Mouse (Mus musculus) MEL-GATA-1-ER (cell line): Measurements from ENCODE around the gene Fez2.

Experiments used
- DNase-seq: peaks from one replicate; pipeline ENCODE4 v3.0.0-alpha.2; 2012; ENCODE audit warnings: low read depth; ENCODE audit errors: extremely low read depth

Gene Fez2

GRCm38 (mm10) chr17:78408386-78408785 lies 9.6 kb downstream of the Fez2 start:
- DNase-seq = no peak

- no peak for DNase-seq
Observed at GRCm38 (mm10) chr17:78407581-78407980, 10.4 kb downstream of the Fez2 start.

DNA sequence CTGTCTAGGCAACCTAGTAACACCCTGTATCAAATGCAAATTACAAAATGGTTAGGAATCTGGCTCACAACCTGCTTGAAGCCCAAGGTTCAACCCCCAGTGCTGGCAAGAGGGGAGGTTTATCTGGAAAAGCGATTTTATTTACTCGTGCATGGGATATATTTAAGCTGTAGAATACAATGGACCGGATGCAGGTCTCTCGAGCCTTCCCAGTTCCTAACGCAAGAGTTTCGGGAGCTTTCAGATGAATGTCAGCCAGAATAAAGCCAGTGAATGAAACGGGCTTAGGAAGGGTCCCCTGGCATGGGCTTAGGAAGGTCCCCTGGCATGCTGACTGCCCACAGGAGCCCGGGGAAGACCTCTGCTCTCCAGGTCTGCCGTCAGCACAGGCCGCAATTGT lies 11.1 kb downstream of the Fez2 start:
- no peak for DNase-seq

DNA sequence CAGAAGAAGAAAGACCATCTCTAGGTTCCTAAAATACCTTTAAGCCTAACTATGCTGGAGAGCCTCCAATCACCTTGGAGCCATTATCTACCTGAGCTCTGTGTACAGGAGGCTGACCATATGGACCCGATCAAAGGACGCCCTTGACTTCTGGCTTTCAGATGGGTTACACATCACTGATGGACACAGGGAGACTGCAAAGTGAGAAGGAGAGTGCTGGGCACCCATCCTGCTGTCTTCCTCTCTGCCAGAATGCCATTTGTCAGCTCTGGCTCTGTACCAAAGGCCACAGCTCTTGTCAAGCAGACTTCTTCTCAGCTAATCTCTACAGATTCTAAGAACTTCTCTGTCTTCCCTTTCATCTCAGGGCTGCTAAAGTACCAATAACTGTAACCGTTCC lies 12.6 kb downstream of the Fez2 start:
- DNase-seq = no peak

DNA sequence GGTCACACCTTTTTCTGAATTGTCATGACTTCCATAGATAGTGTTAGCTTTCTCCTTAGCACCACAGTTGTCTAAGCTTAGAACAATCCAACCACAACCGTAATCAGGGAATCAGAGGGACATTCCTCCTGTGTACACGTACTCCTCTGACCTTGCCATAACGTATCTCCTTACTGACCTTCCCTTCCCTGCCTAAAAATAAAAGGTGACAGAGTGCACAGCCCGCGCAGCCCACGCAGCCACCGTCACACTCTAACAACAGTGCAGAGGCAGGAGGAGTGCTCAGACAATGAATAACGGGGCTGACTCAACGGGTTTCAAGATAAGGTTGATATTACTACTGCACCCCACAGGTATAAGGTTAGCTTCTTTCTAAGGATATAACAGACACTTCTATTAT lies 14.1 kb downstream of the Fez2 start:
- no peak for DNase-seq

DNA sequence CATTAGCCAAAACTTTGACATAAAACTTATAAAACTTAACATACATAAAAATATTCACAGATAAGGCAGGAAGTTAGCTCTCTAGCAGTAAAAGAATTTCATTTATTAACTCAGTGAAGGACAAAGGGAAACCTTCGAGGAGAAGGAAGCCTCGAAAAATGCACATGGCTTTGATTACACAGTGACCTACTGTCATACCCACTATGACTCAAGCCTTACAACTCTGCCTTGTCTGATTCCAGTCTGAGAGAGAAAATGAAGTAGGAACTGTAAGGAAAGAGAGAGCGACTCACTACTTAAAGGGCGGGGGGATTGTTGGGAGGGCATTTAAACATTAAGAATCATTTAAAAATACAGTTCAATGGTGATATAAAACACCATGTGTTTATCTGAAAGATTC lies 14.7 kb downstream of the Fez2 start:
- DNase-seq = no peak

- no peak for DNase-seq
Observed at GRCm38 (mm10) chr17:78402174-78402573, 15.8 kb downstream of the Fez2 start.

- no peak for DNase-seq
Observed at GRCm38 (mm10) chr17:78401713-78402112, 16.2 kb downstream of the Fez2 start.

- no peak for DNase-seq
Observed at GRCm38 (mm10) chr17:78401311-78401710, 16.6 kb downstream of the Fez2 start.

GRCm38 (mm10) chr17:78400130-78400840 lies 17.7 kb downstream of the Fez2 start:
- DNase-seq = no peak

DNA sequence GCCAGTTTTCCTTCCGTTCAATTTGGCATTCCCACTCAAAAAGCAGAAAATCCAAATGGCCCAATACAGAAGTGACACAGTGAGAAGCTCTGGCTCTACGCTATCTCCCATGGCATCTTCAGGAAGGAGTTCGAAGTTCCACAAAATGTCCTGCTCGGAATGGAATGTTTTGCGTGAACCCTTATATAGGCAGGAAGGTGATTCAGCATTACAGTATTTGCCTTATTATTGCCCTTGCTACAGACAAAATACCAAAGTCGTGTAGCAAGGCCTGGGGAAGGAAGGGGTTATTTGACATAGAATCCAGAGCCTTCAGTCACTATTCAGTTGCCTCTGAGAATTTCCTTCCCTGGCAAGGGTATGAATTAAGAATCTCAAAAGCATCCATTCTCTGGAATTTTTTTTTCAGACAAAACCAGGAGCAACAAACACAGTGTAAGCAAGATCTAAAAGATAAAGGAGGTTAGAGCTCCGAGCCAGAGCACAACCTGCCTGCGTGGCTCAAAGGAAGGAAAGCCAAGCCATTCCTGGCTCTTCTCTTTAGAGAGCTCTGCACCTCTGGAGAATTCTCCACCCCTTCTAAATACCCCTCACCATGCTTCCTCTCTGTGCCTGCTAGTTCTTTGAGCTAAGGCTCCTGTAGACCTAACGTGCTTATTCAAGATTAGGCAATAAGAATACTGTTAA lies 25.4 kb downstream of the Fez2 start:
- no peak for DNase-seq

DNA sequence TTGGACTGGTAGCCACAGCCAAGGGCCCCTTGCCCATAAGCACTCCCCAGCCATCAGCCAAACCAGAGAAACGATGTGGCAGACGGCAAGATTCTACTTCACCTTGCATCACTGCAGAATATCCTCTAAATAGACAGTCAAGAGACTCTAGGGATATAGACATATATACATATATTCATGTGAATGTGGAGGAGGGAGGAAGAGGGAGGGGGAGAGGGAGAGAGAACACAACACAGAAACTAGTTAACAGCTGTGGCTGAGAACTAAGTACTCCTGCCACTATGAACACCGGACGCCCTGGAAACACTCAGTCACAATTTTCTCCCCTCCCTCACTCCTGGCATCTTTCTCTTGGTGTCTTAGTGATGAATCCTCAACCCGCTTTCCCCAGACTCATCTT lies 28.4 kb downstream of the Fez2 start:
- DNase-seq = no peak

- DNase-seq = no peak
Observed at GRCm38 (mm10) chr17:78388101-78388847, 29.7 kb downstream of the Fez2 start.

- no peak for DNase-seq
Observed at GRCm38 (mm10) chr17:78387665-78388064, 30.3 kb downstream of the Fez2 start.

GRCm38 (mm10) chr17:78382321-78382720 lies 35.6 kb downstream of the Fez2 start:
- no peak for DNase-seq

- no peak for DNase-seq
Observed at GRCm38 (mm10) chr17:78379730-78380245, 38.2 kb downstream of the Fez2 start.

DNA sequence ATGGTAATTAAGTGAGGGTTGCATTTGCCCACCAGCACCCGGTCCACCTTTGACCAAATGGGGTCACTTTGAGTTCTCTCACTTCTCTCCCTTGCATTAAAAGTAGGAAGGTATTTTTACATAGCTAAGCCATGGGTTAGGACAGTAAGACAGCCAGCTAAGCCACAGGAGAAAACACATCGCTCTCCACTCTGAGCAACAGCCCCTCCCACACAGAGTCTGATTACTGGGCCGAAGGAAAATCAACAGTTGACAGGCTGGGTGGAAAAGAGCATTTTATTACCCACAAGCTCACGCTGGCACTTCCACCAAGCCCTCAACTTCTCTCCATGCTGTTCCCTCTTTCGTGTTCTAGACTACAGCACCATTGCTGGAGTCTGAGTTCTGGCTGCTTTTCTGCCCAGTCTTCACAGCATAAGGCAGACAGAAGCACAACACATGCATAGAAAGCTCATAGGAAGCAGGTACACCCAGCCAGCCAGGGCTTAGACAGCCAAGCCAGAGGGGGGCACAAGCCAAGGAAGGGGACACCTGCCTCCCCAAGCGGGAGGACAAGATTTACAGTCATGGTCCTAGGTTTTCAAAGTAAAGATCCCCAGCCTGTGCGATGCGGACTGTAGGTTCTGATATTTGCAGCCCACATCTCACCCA lies 38.7 kb downstream of the Fez2 start:
- no peak for DNase-seq

DNA sequence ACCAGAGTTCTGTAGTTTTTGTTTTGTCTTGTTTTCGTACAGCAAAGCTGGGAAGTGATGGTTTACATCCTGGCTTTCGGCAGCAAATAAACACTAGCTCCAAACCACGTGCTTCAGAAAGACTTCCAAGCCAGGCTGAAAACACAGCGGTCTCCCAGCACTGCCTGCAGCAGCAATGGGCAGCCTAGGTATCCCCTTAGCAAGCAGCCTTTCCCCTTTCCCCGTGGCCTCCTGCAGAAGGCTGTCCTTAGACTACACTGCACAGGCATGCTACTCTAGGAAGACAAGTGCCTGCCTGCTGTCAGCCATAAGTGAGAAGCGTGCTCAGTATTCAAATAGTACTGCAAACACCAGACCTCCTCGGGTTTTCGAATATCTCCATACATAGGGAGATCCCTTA lies 41.4 kb downstream of the Fez2 start:
- no peak for DNase-seq

GRCm38 (mm10) chr17:78374756-78375155 lies 43.2 kb downstream of the Fez2 start:
- no peak for DNase-seq

DNA sequence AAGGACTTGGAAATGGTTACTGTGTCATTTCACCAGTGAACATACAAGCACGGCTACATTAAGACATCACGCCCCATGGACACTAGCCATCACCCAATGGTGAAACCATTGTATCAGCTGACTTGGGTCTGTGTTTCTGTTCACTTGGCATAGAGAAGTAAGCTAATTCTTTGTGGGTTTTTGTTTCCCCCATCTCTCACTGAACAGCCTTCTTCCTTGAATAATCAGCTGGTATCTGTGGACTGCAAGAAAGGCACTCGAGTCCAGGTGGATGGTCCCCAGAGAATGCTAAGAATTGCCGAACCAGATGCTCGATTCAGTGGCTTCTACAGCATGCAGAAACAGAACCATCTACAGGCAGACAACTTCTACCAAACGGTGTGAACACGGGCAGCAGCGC lies 44.1 kb downstream of the Fez2 start:
- DNase-seq = no peak

DNA sequence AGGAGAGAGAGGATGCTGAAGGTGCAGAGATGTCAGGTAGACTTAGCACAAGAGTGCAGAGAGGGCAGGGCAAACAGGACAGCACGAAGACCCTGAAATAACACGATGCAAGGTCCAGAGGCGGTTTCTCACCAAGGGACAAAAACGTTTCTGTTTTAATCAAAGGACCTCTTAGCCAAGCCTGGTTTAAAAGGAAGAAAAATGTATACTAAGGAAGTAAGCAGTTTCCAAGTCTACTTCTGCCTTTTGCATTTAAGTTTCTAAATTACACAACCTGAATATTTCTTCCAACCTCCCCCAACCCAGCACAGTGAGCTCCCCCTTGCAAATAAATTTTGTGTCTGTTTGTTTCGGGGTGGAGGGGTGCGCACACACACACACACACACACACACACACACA lies 44.8 kb downstream of the Fez2 start:
- DNase-seq = no peak

DNA sequence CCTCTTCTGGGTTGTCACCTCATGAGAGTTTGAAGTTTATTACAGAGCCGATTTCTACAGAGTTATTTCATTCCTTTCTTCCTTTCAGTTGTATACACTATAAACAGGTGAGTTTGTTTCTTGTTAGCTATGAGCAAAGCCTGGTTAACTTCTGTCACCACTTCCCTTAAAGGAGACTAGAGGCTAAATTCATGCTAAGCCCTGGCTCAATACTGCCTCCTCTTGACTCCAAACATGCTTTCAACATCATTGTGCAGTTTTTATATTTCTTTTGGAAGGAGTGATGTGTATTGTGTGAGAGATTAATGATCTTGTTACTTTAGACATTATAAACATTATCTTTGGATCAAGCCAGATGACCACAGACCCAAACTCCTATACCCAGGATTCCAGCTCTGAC lies 47.5 kb downstream of the Fez2 start:
- DNase-seq = no peak
